Mouse (Mus musculus) G1E (cell line): ENCODE measurements around the gene Uri1. TPM values are rescaled to one million over a fixed set of nuclear protein-coding genes. Genes with fewer than 3 reads are reported as not detected.

Experiments used
- ATAC-seq: 2 replicates; pipeline ENCODE4 v1.8.0; 2016; ENCODE audit warnings: mild to moderate bottlenecking; ENCODE audit not compliant: insufficient number of reproducible peaks, poor library complexity, low FRiP score, severe bottlenecking; ENCODE audit errors: extremely low read depth
- DNase-seq: peaks from one replicate; pipeline ENCODE4 v3.0.0; 2012; ENCODE audit warnings: low spot score
- H3K27me3 ChIP-seq: 2 replicates; pipeline ENCODE4 v1.6.1; 2012; ENCODE audit warnings: mild to moderate bottlenecking, low read length, inconsistent platforms; ENCODE audit not compliant: insufficient read depth
- H3K36me3 ChIP-seq: replicated peaks from 2 replicates; pipeline ENCODE3; 2012; ENCODE audit warnings: mild to moderate bottlenecking, inconsistent platforms
- H3K4me1 ChIP-seq: 2 replicates; pipeline ENCODE4 v1.6.1; 2012; ENCODE audit warnings: low read depth, low read length, inconsistent platforms, mixed read lengths; ENCODE audit not compliant: insufficient read depth
- H3K4me3 ChIP-seq: 2 replicates; pipeline ENCODE4 v1.5.1; 2012; ENCODE audit warnings: low read depth, mild to moderate bottlenecking, inconsistent platforms, low read length, moderate library complexity, mixed read lengths
- H3K9me3 ChIP-seq: replicated peaks from 2 replicates; pipeline ENCODE4 v1.6.1; 2012; ENCODE audit warnings: inconsistent platforms
- CTCF ChIP-seq: IDR thresholded peaks from 2 replicates; pipeline ENCODE4 v1.5.1; 2012; ENCODE audit warnings: low read depth, low read length, inconsistent platforms, mixed read lengths
- GATA1 ChIP-seq: IDR thresholded peaks from 2 replicates; pipeline ENCODE4 v1.6.1; 2012; ENCODE audit warnings: borderline replicate concordance, low read length, inconsistent platforms, mixed read lengths
- GATA2 ChIP-seq: IDR thresholded peaks from 2 replicates; pipeline ENCODE4 v1.6.1; 2012; ENCODE audit warnings: low read depth, low read length, inconsistent platforms, borderline replicate concordance
- POLR2AphosphoS5 ChIP-seq: IDR thresholded peaks from 2 replicates; pipeline ENCODE4 v1.6.1; 2012; ENCODE audit warnings: low read depth, low read length, inconsistent platforms; ENCODE audit not compliant: insufficient replicate concordance
- TAL1 ChIP-seq: conservative IDR thresholded peaks from 2 replicates; pipeline ENCODE4 v1.6.1; 2012; ENCODE audit warnings: low read depth, low read length, inconsistent platforms, mixed read lengths
- polyA plus RNA-seq: library from polyadenylated mRNA; stranded (reverse); fragments of >175 nt; gene quantifications from 2 replicates; pipeline ENCODE4 v1.2.3, GENCODE M21; 2012
- total RNA-seq, 2 experiments: library from RNA; stranded (forward) in 1 of 2; stranded (reverse) in 1 of 2; fragments of 200-1000 nt in 1 of 2; fragments of >200 nt in 1 of 2; fragmentation: Nextera tagmentation in 1 of 2; gene quantifications; 2 replicates each; pipeline ENCODE4 v1.2.3; 2014 to 2017

Gene Uri1
- total and polyA plus RNA-seq, 3 experiments, result 30.6 to 109 (median 64.1) TPM

DNA sequence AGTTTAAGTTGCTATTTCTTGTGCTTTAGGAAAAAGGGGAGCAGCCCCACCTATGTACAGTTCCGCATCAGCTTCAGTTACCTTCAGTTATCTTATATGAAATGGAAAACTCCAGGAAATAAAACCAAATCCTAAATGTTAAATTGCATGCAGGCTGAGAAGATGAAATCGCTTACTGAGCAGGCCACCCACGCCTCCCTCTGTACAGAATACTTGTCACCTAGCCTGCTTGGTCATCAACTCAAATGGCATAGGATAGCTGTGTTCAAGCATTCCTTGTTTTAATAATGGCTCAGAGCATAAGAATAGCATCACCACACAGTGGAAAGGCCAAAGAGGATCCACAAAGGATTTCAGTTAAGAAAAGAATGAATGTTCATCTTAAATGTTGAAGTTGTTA, 43.6 kb downstream of the Uri1 start:
- no peak for ATAC-seq
- DNase-seq, result no peak
- peaks cover 2% of the 10 kb centered on the region; the same call in 1 of the 2 replicates for H3K4me1 ChIP-seq
- peaks cover 72% of the 10 kb centered on the region for H3K36me3 ChIP-seq
- no peaks in the 10 kb centered on the region for H3K27me3 ChIP-seq
- H3K4me3 ChIP-seq, result no peak overlapping the region
- H3K9me3 ChIP-seq, result no peaks in the 10 kb centered on the region
- no peak for TF ChIP-seq CTCF
- TF ChIP-seq POLR2AphosphoS5, result no peak
- TF ChIP-seq GATA2, result no peak
- TF ChIP-seq GATA1, result no peak
- no peak for TF ChIP-seq TAL1

DNA sequence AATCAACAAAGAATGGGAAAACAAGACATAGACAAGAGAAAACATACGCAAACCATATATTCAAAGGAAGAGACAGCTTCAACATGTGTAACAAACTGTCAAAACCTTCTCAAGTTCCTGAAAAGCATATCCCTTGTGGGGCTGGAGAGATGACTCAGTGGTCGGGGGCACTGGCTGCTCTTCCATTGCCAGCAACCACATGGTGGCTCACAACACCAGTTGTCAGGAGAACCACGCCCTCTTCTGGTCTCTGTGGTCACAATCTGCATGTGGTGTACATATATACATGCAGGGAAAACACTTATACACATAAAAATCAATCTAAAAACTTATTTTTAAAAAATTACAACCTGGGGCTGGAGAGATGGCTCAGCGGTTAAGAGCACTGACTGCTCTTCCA, 44.9 kb downstream of the Uri1 start:
- H3K4me3 ChIP-seq, result no peak overlapping the region
- DNase-seq (no peak), ATAC-seq (no peak)
- TF ChIP-seq GATA2 (no peak), POLR2AphosphoS5 (no peak), TAL1 (no peak), GATA1 (no peak), CTCF (no peak)
- H3K36me3 ChIP-seq, result peaks cover 74% of the 10 kb centered on the region
- H3K9me3 ChIP-seq, result no peaks in the 10 kb centered on the region
- peaks cover 2% of the 10 kb centered on the region; the same call in 1 of the 2 replicates for H3K4me1 ChIP-seq
- no peaks in the 10 kb centered on the region for H3K27me3 ChIP-seq

DNA sequence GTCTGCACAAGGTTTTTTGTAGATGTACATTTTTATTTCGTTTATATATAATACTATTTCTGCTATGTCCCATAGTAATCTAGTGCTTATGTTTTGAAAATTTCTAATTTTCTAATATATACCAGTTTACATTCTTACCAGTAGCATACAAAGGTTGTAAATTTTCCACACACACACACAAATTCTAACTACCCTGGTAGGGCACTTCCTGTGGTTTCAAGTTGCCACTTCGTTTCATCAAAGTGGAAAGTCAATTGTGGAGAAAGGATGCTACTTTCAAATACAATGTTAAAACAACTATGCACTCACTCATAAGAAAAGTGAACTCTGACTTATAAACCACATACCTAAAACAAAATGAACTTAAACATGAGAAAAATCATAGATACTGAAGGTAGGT, 45.7 kb downstream of the Uri1 start:
- ATAC-seq (no peak), DNase-seq (no peak)
- H3K4me1 ChIP-seq, result peaks cover 8% of the 10 kb centered on the region
- H3K4me3 ChIP-seq, result no peak overlapping the region
- H3K27me3 ChIP-seq, result no peaks in the 10 kb centered on the region
- H3K36me3 ChIP-seq, result peaks cover 73% of the 10 kb centered on the region
- H3K9me3 ChIP-seq, result no peaks in the 10 kb centered on the region
- TF ChIP-seq GATA2, result no peak
- no peak for TF ChIP-seq TAL1
- TF ChIP-seq CTCF, result no peak
- TF ChIP-seq POLR2AphosphoS5, result no peak
- TF ChIP-seq GATA1, result no peak

DNA sequence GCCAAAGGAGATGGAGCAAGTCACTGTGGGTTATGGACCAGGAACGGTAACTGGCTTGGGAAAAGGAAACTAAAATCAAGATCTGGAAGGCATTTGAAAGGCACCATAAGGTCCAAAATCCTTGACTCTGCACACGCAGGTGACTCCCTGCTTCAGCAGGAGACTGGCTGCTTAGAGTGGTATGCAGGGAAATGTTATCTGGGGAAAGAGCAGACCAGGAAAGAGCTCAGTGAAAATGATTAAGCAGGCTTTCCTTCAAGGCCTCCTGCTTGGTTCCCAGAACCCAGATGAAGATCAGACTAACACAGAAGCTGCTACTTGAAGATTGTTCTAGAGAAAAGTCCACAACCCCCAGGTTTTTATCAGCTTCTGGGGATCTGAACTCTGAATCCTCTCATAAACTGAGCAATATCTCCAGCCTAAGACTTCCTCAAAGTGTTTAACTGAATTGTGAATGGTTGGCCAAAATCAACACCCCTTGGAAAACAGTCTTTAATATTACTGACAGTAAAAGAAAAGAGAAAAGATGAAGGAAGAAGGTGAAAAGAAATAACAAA, 50.3 kb downstream of the Uri1 start:
- peak; percentile 68 for ATAC-seq
- TF ChIP-seq POLR2AphosphoS5, result no peak
- no peak for TF ChIP-seq GATA1
- TF ChIP-seq TAL1, result no peak
- TF ChIP-seq GATA2, result no peak
- TF ChIP-seq CTCF, result no peak
- peaks cover 20% of the 10 kb centered on the region for H3K4me1 ChIP-seq
- H3K9me3 ChIP-seq, result no peaks in the 10 kb centered on the region
- no peaks in the 10 kb centered on the region for H3K27me3 ChIP-seq
- DNase-seq, result no peak
- H3K4me3 ChIP-seq, result no peak overlapping the region
- H3K36me3 ChIP-seq, result peaks cover 67% of the 10 kb centered on the region

DNA sequence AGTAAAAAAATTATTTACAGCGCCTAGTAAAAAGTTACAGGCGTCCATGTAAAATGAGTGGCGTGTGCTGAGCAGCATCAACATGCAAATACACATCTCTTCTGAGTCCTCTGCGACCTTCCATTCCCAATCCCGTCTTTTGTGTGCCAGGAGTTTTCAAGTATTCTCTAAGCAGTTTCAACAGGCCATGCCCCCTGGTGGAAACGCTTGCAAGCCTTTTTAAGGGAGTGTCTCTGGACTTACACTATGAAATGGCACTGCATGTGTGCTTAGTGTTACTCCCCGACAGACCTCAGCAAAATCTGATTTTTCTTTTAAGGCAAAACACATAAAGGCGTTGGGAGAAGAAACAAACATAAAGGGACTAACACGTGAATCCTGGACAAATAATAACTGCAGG, 50.8 kb downstream of the Uri1 start:
- Histone ChIP-seq H3K4me1 (peaks cover 20% of the 10 kb centered on the region), H3K4me3 (no peak overlapping the region)
- ATAC-seq, result no peak

GRCm38 (mm10) chr7:37962326-37962725, 61.0 kb downstream of the Uri1 start:
- H3K4me1 ChIP-seq, result no peaks in the 10 kb centered on the region
- no peak for DNase-seq
- peaks cover 71% of the 10 kb centered on the region for H3K36me3 ChIP-seq
- no peaks in the 10 kb centered on the region for H3K27me3 ChIP-seq
- no peak for ATAC-seq
- TF ChIP-seq TAL1 (no peak), CTCF (no peak), GATA2 (no peak), POLR2AphosphoS5 (no peak), GATA1 (no peak)
- H3K4me3 ChIP-seq, result no peak overlapping the region
- no peaks in the 10 kb centered on the region for H3K9me3 ChIP-seq

More for the DNA sequence above, 50.8 kb downstream of the Uri1 start:
- Histone ChIP-seq H3K9me3 (no peaks in the 10 kb centered on the region), H3K27me3 (no peaks in the 10 kb centered on the region), H3K36me3 (peaks cover 65% of the 10 kb centered on the region)
- TF ChIP-seq POLR2AphosphoS5, result no peak
- TF ChIP-seq GATA2, result no peak
- DNase-seq, result no peak
